Mouse (Mus musculus) megakaryocyte, embryonic 14.5 days (primary cell): ENCODE data around the gene Tnfsf8. TPM values are rescaled to one million over a fixed set of nuclear protein-coding genes. Genes with fewer than 3 reads are reported as not detected.

Experiments
- H3K27me3 ChIP-seq: replicated peaks from 2 replicates; pipeline ENCODE3; 2012; ENCODE audit warnings: inconsistent platforms
- H3K36me3 ChIP-seq: replicated peaks from 2 replicates; pipeline ENCODE3; 2012; ENCODE audit warnings: low read length, inconsistent platforms, mixed read lengths
- H3K4me1 ChIP-seq: 2 replicates; pipeline ENCODE4 v1.6.1; 2012; ENCODE audit warnings: inconsistent platforms
- H3K4me3 ChIP-seq: replicated peaks from 2 replicates; pipeline ENCODE3; 2012; ENCODE audit warnings: moderate library complexity, mild to moderate bottlenecking, inconsistent platforms
- H3K9me3 ChIP-seq: 2 replicates; pipeline ENCODE4 v1.6.1; 2012; ENCODE audit warnings: inconsistent platforms
- FLI1 ChIP-seq: IDR thresholded peaks from 2 replicates; pipeline ENCODE4 v1.6.1; 2012; ENCODE audit warnings: low read length, inconsistent platforms, mixed read lengths
- GATA1 ChIP-seq: IDR thresholded peaks from 3 replicates; pipeline ENCODE4 v1.6.1; 2012; ENCODE audit warnings: mixed read lengths, low read length, inconsistent platforms, borderline replicate concordance
- polyA plus RNA-seq: library from polyadenylated mRNA; stranded (reverse); fragments of >175 nt; gene quantifications from 2 replicates; pipeline ENCODE4 v1.2.3, GENCODE M21; 2012; ENCODE audit warnings: low replicate concordance; ENCODE audit not compliant: insufficient read depth

Tnfsf8 gene
- polyA plus RNA-seq, 1 experiment = 0.07 TPM

GRCm38 (mm10) chr4:63862953-63863352 lies 1.8 kb upstream of the Tnfsf8 start:
- Histone ChIP-seq H3K9me3 (no peaks in the 10 kb centered on the region), H3K4me1 (peaks cover 4% of the 10 kb centered on the region; the same call in 1 of the 2 replicates), H3K4me3 (no peak overlapping the region), H3K36me3 (no peaks in the 10 kb centered on the region), H3K27me3 (peaks cover 4% of the 10 kb centered on the region)
- no peak for TF ChIP-seq FLI1
- TF ChIP-seq GATA1 = no peak

GRCm38 (mm10) chr4:63862092-63862697 lies 1.0 kb upstream of the Tnfsf8 start:
- TF ChIP-seq FLI1 (no peak), GATA1 (no peak)
- no peak overlapping the region for H3K4me3 ChIP-seq
- H3K9me3 ChIP-seq = no peaks in the 10 kb centered on the region
- H3K27me3 ChIP-seq = peaks cover 4% of the 10 kb centered on the region
- peaks cover 4% of the 10 kb centered on the region; the same call in 1 of the 2 replicates for H3K4me1 ChIP-seq
- H3K36me3 ChIP-seq = no peaks in the 10 kb centered on the region

GRCm38 (mm10) chr4:63860236-63860635 lies 911 bp downstream of the Tnfsf8 start:
- H3K4me3 ChIP-seq = no peak overlapping the region
- TF ChIP-seq FLI1 = no peak
- no peak for TF ChIP-seq GATA1
- peaks cover 4% of the 10 kb centered on the region for H3K27me3 ChIP-seq
- H3K36me3 ChIP-seq = no peaks in the 10 kb centered on the region
- H3K9me3 ChIP-seq = no peaks in the 10 kb centered on the region
- H3K4me1 ChIP-seq = peaks cover 4% of the 10 kb centered on the region; the same call in 1 of the 2 replicates

- Histone ChIP-seq H3K4me3 (no peak overlapping the region), H3K27me3 (peaks cover 4% of the 10 kb centered on the region), H3K36me3 (no peaks in the 10 kb centered on the region), H3K4me1 (peaks cover 8% of the 10 kb centered on the region), H3K9me3 (no peaks in the 10 kb centered on the region)
- TF ChIP-seq FLI1 = no peak
- no peak for TF ChIP-seq GATA1
Measured at GRCm38 (mm10) chr4:63859785-63860203, 1.4 kb downstream of the Tnfsf8 start.

- Histone ChIP-seq H3K36me3 (no peaks in the 10 kb centered on the region), H3K27me3 (peaks cover 2% of the 10 kb centered on the region), H3K4me3 (no peak overlapping the region), H3K9me3 (no peaks in the 10 kb centered on the region), H3K4me1 (peaks cover 8% of the 10 kb centered on the region)
- TF ChIP-seq FLI1 (no peak), GATA1 (no peak)
Measured at GRCm38 (mm10) chr4:63858646-63859224, 2.4 kb downstream of the Tnfsf8 start.

- Histone ChIP-seq H3K4me1 (peaks cover 8% of the 10 kb centered on the region), H3K9me3 (no peaks in the 10 kb centered on the region), H3K27me3 (peaks cover 2% of the 10 kb centered on the region), H3K36me3 (no peaks in the 10 kb centered on the region), H3K4me3 (no peak overlapping the region)
- TF ChIP-seq FLI1 = no peak
Measured at GRCm38 (mm10) chr4:63856764-63857163, 4.4 kb downstream of the Tnfsf8 start.

- H3K4me1 ChIP-seq = peaks cover 4% of the 10 kb centered on the region; the same call in 1 of the 2 replicates
- H3K36me3 ChIP-seq = no peaks in the 10 kb centered on the region
- no peaks in the 10 kb centered on the region for H3K9me3 ChIP-seq
- TF ChIP-seq GATA1 = no peak
- TF ChIP-seq FLI1 = no peak
- peaks cover 6% of the 10 kb centered on the region for H3K27me3 ChIP-seq
- no peak overlapping the region for H3K4me3 ChIP-seq
Measured at GRCm38 (mm10) chr4:63853782-63854386, 7.3 kb downstream of the Tnfsf8 start.

GRCm38 (mm10) chr4:63850082-63850481 lies 11.1 kb downstream of the Tnfsf8 start:
- TF ChIP-seq GATA1 (no peak), FLI1 (no peak)
- Histone ChIP-seq H3K36me3 (no peaks in the 10 kb centered on the region), H3K27me3 (peaks cover 25% of the 10 kb centered on the region), H3K9me3 (no peaks in the 10 kb centered on the region), H3K4me1 (peaks cover 12% of the 10 kb centered on the region), H3K4me3 (no peak overlapping the region)

- Histone ChIP-seq H3K4me3 (no peak overlapping the region), H3K4me1 (peaks cover 8% of the 10 kb centered on the region), H3K9me3 (no peaks in the 10 kb centered on the region), H3K27me3 (peaks cover 37% of the 10 kb centered on the region), H3K36me3 (no peaks in the 10 kb centered on the region)
- no peak for TF ChIP-seq GATA1
Measured at GRCm38 (mm10) chr4:63846881-63847597, 14.1 kb downstream of the Tnfsf8 start.

GRCm38 (mm10) chr4:63845760-63846159 lies 15.4 kb downstream of the Tnfsf8 start:
- TF ChIP-seq FLI1 (no peak), GATA1 (no peak)
- Histone ChIP-seq H3K9me3 (no peaks in the 10 kb centered on the region), H3K4me1 (peaks cover 8% of the 10 kb centered on the region), H3K4me3 (no peak overlapping the region), H3K36me3 (no peaks in the 10 kb centered on the region), H3K27me3 (peaks cover 42% of the 10 kb centered on the region)
